Mouse (Mus musculus) megakaryocyte, embryonic 14.5 days (primary cell): ENCODE results near the gene Fgfr2.

ENCODE experiments used
- FLI1 ChIP-seq: IDR thresholded peaks from 2 replicates; pipeline ENCODE4 v1.6.1; 2012; ENCODE audit warnings: low read length, inconsistent platforms, mixed read lengths
- GATA1 ChIP-seq: IDR thresholded peaks from 3 replicates; pipeline ENCODE4 v1.6.1; 2012; ENCODE audit warnings: mixed read lengths, low read length, inconsistent platforms, borderline replicate concordance

GRCm38 (mm10) chr7:132802066-132802465 lies 321.1 kb downstream of the Fgfr2 start:
- TF ChIP-seq GATA1 = no peak
- no peak for TF ChIP-seq FLI1
